Mouse (Mus musculus): Measurements from ENCODE around the gene Dnajb9. TPM values are rescaled to one million over a fixed set of nuclear protein-coding genes. Genes with fewer than 3 reads are reported as not detected.

The Dnajb9 gene
- polyA plus RNA-seq, 1 experiment from 2014 or later = 22.8 TPM

GRCm38 (mm10) chr12:44209141-44209823 lies 844 bp downstream of the Dnajb9 start:
- peaks cover 4% of the 10 kb centered on the region; the same call in 1 of the 2 replicates for H3K36me3 ChIP-seq
- no peak; the same call in none of the 2 replicates for ATAC-seq (replicated peaks; ENCODE audit: insufficient number of reproducible peaks, insufficient read depth, low FRiP score, low read depth)
- WGBS = under 1% methylated on average over 37 of the region's 37 CpGs
- H3K27ac ChIP-seq = peak overlapping the region; percentile 86
- H3K4me1 ChIP-seq (replicated peaks) = 0 out of 2 replicates have a peak, but pooled peaks cover 6% of the 10 kb centered on the region
- H3K27me3 ChIP-seq = no peaks in the 10 kb centered on the region
- peak overlapping the region; percentile 71 for H3K4me2 ChIP-seq
- H3K9ac ChIP-seq = peak overlapping the region; percentile 95
- H3K4me3 ChIP-seq = peak overlapping the region; percentile 94
- H3K9me3 ChIP-seq (replicated peaks) = no peaks in the 10 kb centered on the region

GRCm38 (mm10) chr12:44197873-44198525 lies 12.1 kb downstream of the Dnajb9 start:
- H3K27ac ChIP-seq = no peak overlapping the region
- ATAC-seq (replicated peaks; ENCODE audit: insufficient number of reproducible peaks, insufficient read depth, low FRiP score, low read depth) = no peak
- H3K4me3 ChIP-seq = no peak overlapping the region
- no peak overlapping the region for H3K4me2 ChIP-seq
- no peaks in the 10 kb centered on the region for H3K27me3 ChIP-seq
- H3K4me1 ChIP-seq (replicated peaks) = no peaks in the 10 kb centered on the region
- no peak overlapping the region for H3K9ac ChIP-seq
- no peaks in the 10 kb centered on the region for H3K36me3 ChIP-seq
- no peaks in the 10 kb centered on the region for H3K9me3 ChIP-seq (replicated peaks)
- whole genome bisulfite sequencing = 29% methylated on average over 4 of the region's 4 CpGs

GRCm38 (mm10) chr12:44181081-44181982 lies 28.8 kb downstream of the Dnajb9 start:
- ATAC-seq (replicated peaks; ENCODE audit: insufficient number of reproducible peaks, insufficient read depth, low FRiP score, low read depth) = no peak
- H3K4me3 ChIP-seq = no peak overlapping the region
- H3K9ac ChIP-seq = no peak overlapping the region
- H3K4me2 ChIP-seq = no peak overlapping the region
- H3K36me3 ChIP-seq = no peaks in the 10 kb centered on the region
- 40% methylated on average over 9 of the region's 9 CpGs for WGBS
- no peaks in the 10 kb centered on the region for H3K9me3 ChIP-seq (replicated peaks)
- H3K4me1 ChIP-seq (replicated peaks) = no peaks in the 10 kb centered on the region
- no peak overlapping the region for H3K27ac ChIP-seq
- H3K27me3 ChIP-seq = no peaks in the 10 kb centered on the region

- Histone ChIP-seq H3K9ac (no peak overlapping the region), H3K27ac (no peak overlapping the region), H3K36me3 (no peaks in the 10 kb centered on the region), H3K9me3 (replicated peaks) (no peaks in the 10 kb centered on the region), H3K27me3 (no peaks in the 10 kb centered on the region), H3K4me2 (no peak overlapping the region), H3K4me3 (no peak overlapping the region), H3K4me1 (replicated peaks) (no peaks in the 10 kb centered on the region)
- WGBS = 80% methylated on average over 2 of the region's 2 CpGs
- ATAC-seq (replicated peaks; ENCODE audit: insufficient number of reproducible peaks, insufficient read depth, low FRiP score, low read depth) = no peak
Measured at GRCm38 (mm10) chr12:44177038-44177355, 33.1 kb downstream of the Dnajb9 start.

GRCm38 (mm10) chr12:44176331-44177037 lies 33.6 kb downstream of the Dnajb9 start:
- H3K9ac ChIP-seq = no peak overlapping the region
- no peak overlapping the region for H3K4me3 ChIP-seq
- H3K27ac ChIP-seq = no peak overlapping the region
- H3K9me3 ChIP-seq (replicated peaks) = no peaks in the 10 kb centered on the region
- peak overlapping the region; percentile 27 for H3K4me2 ChIP-seq
- no peaks in the 10 kb centered on the region for H3K36me3 ChIP-seq
- H3K27me3 ChIP-seq = no peaks in the 10 kb centered on the region
- WGBS = 52% methylated on average over 10 of the region's 10 CpGs
- ATAC-seq (replicated peaks; ENCODE audit: insufficient number of reproducible peaks, insufficient read depth, low FRiP score, low read depth) = no peak
- no peaks in the 10 kb centered on the region for H3K4me1 ChIP-seq (replicated peaks)

- no peak for ATAC-seq (replicated peaks; ENCODE audit: insufficient number of reproducible peaks, insufficient read depth, low FRiP score, low read depth)
- Histone ChIP-seq H3K9ac (no peak overlapping the region), H3K4me2 (no peak overlapping the region), H3K4me1 (replicated peaks) (no peaks in the 10 kb centered on the region), H3K27me3 (no peaks in the 10 kb centered on the region), H3K9me3 (replicated peaks) (no peaks in the 10 kb centered on the region), H3K36me3 (no peaks in the 10 kb centered on the region), H3K27ac (no peak overlapping the region), H3K4me3 (no peak overlapping the region)
Measured at GRCm38 (mm10) chr12:44166949-44167348, 43.2 kb downstream of the Dnajb9 start.

GRCm38 (mm10) chr12:44159349-44159748 lies 50.8 kb downstream of the Dnajb9 start:
- Histone ChIP-seq H3K9ac (no peak overlapping the region), H3K4me3 (no peak overlapping the region), H3K36me3 (no peaks in the 10 kb centered on the region), H3K4me2 (no peak overlapping the region), H3K27me3 (no peaks in the 10 kb centered on the region), H3K27ac (no peak overlapping the region), H3K4me1 (replicated peaks) (no peaks in the 10 kb centered on the region), H3K9me3 (replicated peaks) (no peaks in the 10 kb centered on the region)
- ATAC-seq (replicated peaks; ENCODE audit: insufficient number of reproducible peaks, insufficient read depth, low FRiP score, low read depth) = no peak
- WGBS = 61% methylated on average over 1 of the region's 1 CpGs

Small RNA genes lying within 50 kb of the gene (microRNA-seq; reads per million reads assigned to microRNA genes)
- gene Mir5627 = not detected

Other genes starting within 250 kb of the Dnajb9 start
- 61.2 and 70.4 TPM in 2 replicates for gene Pnpla8, start 11.0 kb upstream of the Dnajb9 start, polyA plus RNA-seq (2015; fragmentation: Nextera tagmentation; extraction: Ambion mirVana)
- gene Nrcam, start 118.6 kb upstream of the Dnajb9 start, polyA plus RNA-seq (2015; fragmentation: Nextera tagmentation; extraction: Ambion mirVana) = 0.88 and 3.4 TPM in 2 replicates